Mouse (Mus musculus) forebrain, postnatal 0 days (tissue): ENCODE results near the gene Zbtb38. TPM values are rescaled to one million over a fixed set of nuclear protein-coding genes. Genes with fewer than 3 reads are reported as not detected.

Experiments used
- ATAC-seq: fragments of 200-750 bp; cut with Nextera tagmentation; 2 replicates; pipeline ENCODE4 v1.8.0; 2017; ENCODE audit warnings: mild to moderate bottlenecking, moderate library complexity
- DNase-seq: peaks from one replicate; pipeline ENCODE4 v3.0.0-alpha.2; 2015
- H3K27ac ChIP-seq: fragments of 300-500 bp; sonication (generic); 2 replicates; pipeline ENCODE4 v1.5.1; 2014; ENCODE audit warnings: low read depth, mild to moderate bottlenecking, antibody characterized with exemption, low read length, moderate library complexity, mixed read lengths
- H3K27me3 ChIP-seq: fragments of 300-500 bp; sonication (generic); 2 replicates; pipeline ENCODE4 v1.6.1; 2014; ENCODE audit warnings: mild to moderate bottlenecking, low read length, mixed read lengths; ENCODE audit not compliant: insufficient read depth
- H3K36me3 ChIP-seq: fragments of 300-500 bp; sonication (generic); 2 replicates; pipeline ENCODE4 v1.6.1; 2014; ENCODE audit warnings: mild to moderate bottlenecking, moderate library complexity; ENCODE audit not compliant: insufficient read depth
- H3K4me1 ChIP-seq: fragments of 300-500 bp; sonication (generic); 2 replicates; pipeline ENCODE4 v1.6.1; 2014; ENCODE audit warnings: antibody characterized with exemption; ENCODE audit not compliant: insufficient read depth
- H3K4me2 ChIP-seq: fragments of 300-500 bp; sonication (generic); 2 replicates; pipeline ENCODE4 v1.6.1; 2014; ENCODE audit warnings: low read depth, mild to moderate bottlenecking, moderate library complexity
- H3K4me3 ChIP-seq: fragments of 300-500 bp; sonication (generic); 2 replicates; pipeline ENCODE4 v1.5.1; 2014; ENCODE audit warnings: low read depth, low read length, mixed read lengths
- H3K9ac ChIP-seq: fragments of 300-500 bp; sonication (generic); 2 replicates; pipeline ENCODE4 v1.6.1; 2014; ENCODE audit warnings: mild to moderate bottlenecking
- H3K9me3 ChIP-seq: fragments of 300-500 bp; sonication (generic); 2 replicates; pipeline ENCODE4 v1.6.1; 2016; ENCODE audit warnings: low read length
- CTCF ChIP-seq: sonication (generic); IDR thresholded peaks from 2 replicates; pipeline ENCODE4 v1.5.1; 2016; ENCODE audit warnings: antibody characterized with exemption, control low read depth, low read depth
- WGBS: fragments of 180-500 bp; shearing (Covaris S2); extraction: QIAGEN DNeasy Blood & Tissue Kit; methylation state at CpG from one replicate; pipeline ENCODE4 v1.1.7; 2014; 5-methylcytosine and 5-hydroxymethylcytosine counted together
- polyA plus RNA-seq: library from polyadenylated mRNA; unstranded; fragments of >200 nt; fragmentation: Nextera tagmentation; extraction: Ambion mirVana; gene quantifications from 2 replicates; pipeline ENCODE4 v1.2.1, GENCODE M21; 2015
- total RNA-seq: library from RNA; depleted of rRNA; stranded (reverse); fragments of >200 nt; gene quantifications from 2 replicates; pipeline ENCODE4 v1.2.3, GENCODE M21; 2014; rRNA removed

Gene Zbtb38
- total RNA-seq (57.6 and 68.3 TPM in 2 replicates), polyA plus RNA-seq (31.8 and 44.2 TPM in 2 replicates)

GRCm38 (mm10) chr9:96752603-96753114 lies at the start of gene Zbtb38:
Gene Zbtb38 (minus strand): TSS chr9:96752831.
- no peak within 1 kb of the TSS for H3K27ac ChIP-seq
- H3K36me3 ChIP-seq = no peaks in the 10 kb centered on the region
- 53% methylated on average over 15 of the region's 15 CpGs for WGBS
- no peak for TF ChIP-seq CTCF
- H3K4me2 ChIP-seq = no peak within 1 kb of the TSS
- no peaks in the 10 kb centered on the region for H3K27me3 ChIP-seq
- H3K9ac ChIP-seq = no peak within 1 kb of the TSS
- no peaks in the 10 kb centered on the region for H3K4me1 ChIP-seq
- no peak within 1 kb of the TSS for H3K4me3 ChIP-seq
- no peaks in the 10 kb centered on the region for H3K9me3 ChIP-seq
- peak; percentile 75 for ATAC-seq
- DNase-seq = peak; percentile 15

DNA sequence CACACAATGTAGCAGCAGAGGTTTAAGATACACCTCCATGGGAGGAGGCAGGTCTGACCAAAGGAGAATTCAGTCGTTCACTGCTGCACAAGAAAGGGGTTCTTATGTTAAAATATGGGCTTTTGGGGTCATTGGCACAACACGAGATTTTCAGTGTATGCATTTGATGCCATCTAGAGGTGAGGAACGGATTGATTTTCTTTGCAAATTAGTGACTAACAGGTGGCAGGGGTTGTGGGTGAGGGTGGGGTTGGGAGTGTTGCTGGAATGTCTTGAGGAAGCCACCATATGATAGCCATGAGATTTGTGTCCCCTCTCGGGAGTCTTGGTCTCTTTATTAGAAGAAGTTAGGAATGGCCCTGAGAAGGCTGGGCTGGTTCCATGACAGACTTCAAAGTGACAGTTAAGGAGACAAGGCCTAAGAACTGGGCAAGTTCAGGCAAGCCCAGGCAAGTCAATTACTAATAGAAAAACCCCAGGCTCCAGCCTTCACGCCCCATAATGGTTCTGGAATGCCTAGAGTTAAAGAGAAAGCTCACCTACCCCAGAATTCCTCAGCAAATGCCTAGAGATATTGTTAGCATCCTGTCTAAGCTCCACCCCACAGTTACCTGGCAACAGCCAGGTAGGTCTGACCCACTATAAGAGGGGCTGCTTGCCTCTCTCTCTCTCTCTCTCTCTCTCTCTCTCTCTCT lies 47.6 kb upstream of the Zbtb38 start:
- Histone ChIP-seq H3K27ac (no peak overlapping the region), H3K9me3 (no peaks in the 10 kb centered on the region), H3K36me3 (no peaks in the 10 kb centered on the region), H3K9ac (no peak overlapping the region), H3K4me3 (no peak overlapping the region), H3K27me3 (no peaks in the 10 kb centered on the region), H3K4me1 (0 out of 2 replicates have a peak, but pooled peaks cover 3% of the 10 kb centered on the region), H3K4me2 (no peak overlapping the region)
- peak; percentile 67 for TF ChIP-seq CTCF
- ATAC-seq (peak; percentile 32; the same call in 1 of the 2 replicates), DNase-seq (peak; percentile 66)
- WGBS = 27% methylated on average over 5 of the region's 5 CpGs

GRCm38 (mm10) chr9:96797311-96797710 lies 44.7 kb upstream of the Zbtb38 start:
- no peak overlapping the region for H3K4me3 ChIP-seq
- no peak overlapping the region for H3K27ac ChIP-seq
- 0 out of 2 replicates have a peak, but pooled peaks cover 5% of the 10 kb centered on the region for H3K4me1 ChIP-seq
- no peaks in the 10 kb centered on the region for H3K9me3 ChIP-seq
- H3K9ac ChIP-seq = no peak overlapping the region
- DNase-seq (no peak), ATAC-seq (no peak)
- H3K36me3 ChIP-seq = no peaks in the 10 kb centered on the region
- H3K4me2 ChIP-seq = no peak overlapping the region
- WGBS = 93% methylated on average over 3 of the region's 3 CpGs
- TF ChIP-seq CTCF = no peak
- no peaks in the 10 kb centered on the region for H3K27me3 ChIP-seq

- H3K4me3 ChIP-seq = peak overlapping the region; percentile 39
- peak overlapping the region; percentile 58 for H3K4me2 ChIP-seq
- TF ChIP-seq CTCF = peak; percentile 15; the same call in 1 of the 2 replicates
- no peaks in the 10 kb centered on the region for H3K9me3 ChIP-seq
- H3K36me3 ChIP-seq = no peaks in the 10 kb centered on the region
- peak overlapping the region; percentile 81 for H3K27ac ChIP-seq
- H3K9ac ChIP-seq = peak overlapping the region; percentile 45
- H3K27me3 ChIP-seq = no peaks in the 10 kb centered on the region
- 0 out of 2 replicates have a peak, but pooled peaks cover 5% of the 10 kb centered on the region for H3K4me1 ChIP-seq
- DNase-seq (peak; percentile 78), ATAC-seq (peak; percentile 92)
- 8% methylated on average over 10 of the region's 10 CpGs for whole genome bisulfite sequencing
These were observed 42.8 kb upstream of the Zbtb38 start for GRCm38 (mm10) chr9:96795399-96795928.

- Histone ChIP-seq H3K4me1 (0 out of 2 replicates have a peak, but pooled peaks cover 5% of the 10 kb centered on the region), H3K9me3 (no peaks in the 10 kb centered on the region), H3K27me3 (no peaks in the 10 kb centered on the region), H3K4me3 (no peak overlapping the region), H3K9ac (no peak overlapping the region), H3K4me2 (no peak overlapping the region), H3K36me3 (no peaks in the 10 kb centered on the region), H3K27ac (no peak overlapping the region)
- 98% methylated on average over 2 of the region's 2 CpGs for WGBS
- no peak for TF ChIP-seq CTCF
- ATAC-seq (no peak), DNase-seq (no peak)
These were observed 42.0 kb upstream of the Zbtb38 start for GRCm38 (mm10) chr9:96794601-96795000.

GRCm38 (mm10) chr9:96792543-96792942 lies 39.9 kb upstream of the Zbtb38 start:
- no peak overlapping the region for H3K4me3 ChIP-seq
- no peak overlapping the region for H3K9ac ChIP-seq
- H3K9me3 ChIP-seq = no peaks in the 10 kb centered on the region
- no peaks in the 10 kb centered on the region for H3K36me3 ChIP-seq
- no peak for DNase-seq
- no peak for ATAC-seq
- no peaks in the 10 kb centered on the region for H3K27me3 ChIP-seq
- TF ChIP-seq CTCF = no peak
- no peak overlapping the region for H3K4me2 ChIP-seq
- WGBS = 95% methylated on average over 2 of the region's 2 CpGs
- H3K27ac ChIP-seq = no peak overlapping the region
- 0 out of 2 replicates have a peak, but pooled peaks cover 5% of the 10 kb centered on the region for H3K4me1 ChIP-seq
